ENCODE assay signal across 16 mouse cellular contexts in the genomic region with DNA sequence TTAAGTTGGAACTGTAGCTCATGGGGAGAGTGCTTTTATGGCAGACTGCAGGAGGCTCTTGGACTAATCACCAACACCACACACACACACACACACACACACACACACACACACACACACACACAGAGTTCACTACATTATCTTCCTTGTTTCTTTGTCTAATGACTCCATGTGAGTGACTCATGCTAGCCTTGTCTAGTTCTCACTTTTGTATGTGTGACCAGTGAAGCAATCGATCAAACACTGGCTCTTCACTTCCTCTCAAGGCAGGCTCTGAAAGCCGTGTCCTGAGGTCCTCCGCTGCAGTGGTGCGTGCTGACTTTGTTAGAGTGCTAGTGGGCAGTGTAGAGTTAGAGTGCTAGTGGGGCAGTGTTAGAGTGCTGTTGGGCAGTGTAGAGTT. TPM values are rescaled to one million over a fixed set of nuclear protein-coding genes. Genes with fewer than 3 reads are reported as not detected.
DNase-seq lines count a peak whose midpoint lies in the region; ATAC-seq and TF ChIP-seq lines count a peak whose summit lies in the region.
"Had no signal": no experiment of that assay in that cellular context is flagged by ENCODE, and none has a peak within 500 bp of the region (broad histone marks: within the 10 kb centered on the region; RNA-seq: fewer than 3 reads in every experiment).

No protein-coding gene starts in this region.

- TF ChIP-seq CTCF in midbrain, postnatal 0 days (IDR thresholded peaks at IDR 0.05), result no peak
- no peak for TF ChIP-seq CTCF in hindbrain, postnatal 0 days (IDR thresholded peaks at IDR 0.05; ENCODE audit: low read depth)

- DNase-seq in adrenal gland, adult 2 months, result peak; percentile 27
- no peak for DNase-seq in adrenal gland, adult 18-20 months (ENCODE audit: low spot score in 2 of 2)
- DNase-seq in spleen, postnatal 36 days (ENCODE audit: low spot score in 2 of 2), result peak; percentile 17 to 33
- DNase-seq in spleen, adult 12 weeks (ENCODE audit: low spot score), result no peak
- no peak for DNase-seq in midbrain, postnatal 0 days (ENCODE audit: low spot score)
- no peak for DNase-seq in hindbrain, postnatal 0 days (ENCODE audit: low spot score)
- DNase-seq in retina, embryonic 14.5 days (ENCODE audit: low spot score), result no peak
- DNase-seq: cerebellum, adult 2 months; gastrocnemius, adult 2 months; heart, postnatal 14 days; kidney, postnatal 10 days; layer of hippocampus, postnatal 36 days had no signal

- peak overlapping the region; percentile 42 for H3K4me3 ChIP-seq in megakaryocyte, embryonic 14.5 days (replicated peaks)
- no peak overlapping the region for H3K4me3 ChIP-seq in midbrain, postnatal 0 days (ENCODE audit: low read depth, low read length)
- no peak overlapping the region for H3K4me3 ChIP-seq in hindbrain, postnatal 0 days (ENCODE audit: low read length)
- H3K4me3 ChIP-seq: gastrocnemius, adult 2 months; midbrain, embryonic 15.5 days had no signal

- no peak for ATAC-seq in midbrain, postnatal 0 days (ENCODE audit: low FRiP score)
- ATAC-seq in hindbrain, postnatal 0 days, result no peak
- ATAC-seq: forebrain, embryonic 14.5 days; hindbrain, embryonic 16.5 days; midbrain, embryonic 15.5 days had no signal

- peaks cover 37% of the 10 kb centered on the region for H3K36me3 ChIP-seq in megakaryocyte, embryonic 14.5 days (replicated peaks; ENCODE audit: low read length)
- peaks cover 10% of the 10 kb centered on the region; the same call in 1 of the 2 replicates for H3K36me3 ChIP-seq in midbrain, postnatal 0 days (ENCODE audit: insufficient read depth, low read length)
- peaks cover 6% of the 10 kb centered on the region; the same call in 1 of the 2 replicates for H3K36me3 ChIP-seq in hindbrain, postnatal 0 days (ENCODE audit: insufficient read depth, low read length)

- H3K9me3 ChIP-seq in megakaryocyte, embryonic 14.5 days, result no peaks in the 10 kb centered on the region
- no peaks in the 10 kb centered on the region for H3K9me3 ChIP-seq in midbrain, postnatal 0 days (ENCODE audit: low read length)
- H3K9me3 ChIP-seq in hindbrain, postnatal 0 days (ENCODE audit: low read length), result no peaks in the 10 kb centered on the region
- H3K9me3 ChIP-seq: midbrain, embryonic 15.5 days had no signal

- H3K27me3 ChIP-seq in megakaryocyte, embryonic 14.5 days (replicated peaks), result no peaks in the 10 kb centered on the region
- H3K27me3 ChIP-seq in midbrain, postnatal 0 days (ENCODE audit: insufficient read depth, low read length), result no peaks in the 10 kb centered on the region
- H3K27me3 ChIP-seq in hindbrain, postnatal 0 days (ENCODE audit: insufficient read depth, low read length), result no peaks in the 10 kb centered on the region
- H3K27me3 ChIP-seq: midbrain, embryonic 15.5 days had no signal

- peaks cover 17% of the 10 kb centered on the region for H3K4me1 ChIP-seq in megakaryocyte, embryonic 14.5 days
- no peaks in the 10 kb centered on the region for H3K4me1 ChIP-seq in midbrain, postnatal 0 days (ENCODE audit: insufficient read depth, low read length)
- no peaks in the 10 kb centered on the region for H3K4me1 ChIP-seq in hindbrain, postnatal 0 days (ENCODE audit: insufficient read depth, low read length)
- H3K4me1 ChIP-seq: midbrain, embryonic 15.5 days had no signal

- 95% methylated on average over 4 of the region's 4 CpGs for WGBS in midbrain, postnatal 0 days
- 95% methylated on average over 4 of the region's 4 CpGs for WGBS in hindbrain, postnatal 0 days

- H3K4me2 ChIP-seq in midbrain, postnatal 0 days (ENCODE audit: low read depth, low read length, poor library complexity, severe bottlenecking), result no peak overlapping the region
- H3K4me2 ChIP-seq in hindbrain, postnatal 0 days (ENCODE audit: low read depth, low read length), result no peak overlapping the region
- H3K4me2 ChIP-seq: midbrain, embryonic 15.5 days had no signal

- no peak overlapping the region for H3K27ac ChIP-seq in midbrain, postnatal 0 days (ENCODE audit: low read depth, low read length)
- no peak overlapping the region for H3K27ac ChIP-seq in hindbrain, postnatal 0 days
- H3K27ac ChIP-seq: gastrocnemius, adult 2 months; midbrain, embryonic 15.5 days had no signal

- no peak overlapping the region for H3K9ac ChIP-seq in midbrain, postnatal 0 days (replicated peaks; ENCODE audit: low read length, poor library complexity, severe bottlenecking)
- no peak overlapping the region for H3K9ac ChIP-seq in hindbrain, postnatal 0 days (replicated peaks; ENCODE audit: low read length)
- H3K9ac ChIP-seq: midbrain, embryonic 15.5 days had no signal

RNA-seq across cellular contexts. Expression of a gene that starts 30.2 kb away (rescaled TPM):
- total RNA-seq in adrenal gland, adult 2 months (2021), result 10 to 100 TPM; 33.3 to 45.6 TPM
- polyA plus RNA-seq in adrenal gland, adult 2 months (2012; rRNA removed), result 34.1 and 41.4 TPM in 2 replicates
- total RNA-seq in adrenal gland, adult 18-20 months (2021), result 10 to 100 TPM; 34.7 to 40.3 TPM
- 3.0 and 9.5 TPM in 2 replicates for polyA plus RNA-seq in megakaryocyte, embryonic 14.5 days (2012; ENCODE audit: insufficient read depth, low replicate concordance)
- total RNA-seq in midbrain, postnatal 0 days (2014; rRNA removed), result 158 TPM in 2 replicates
- 113 and 121 TPM in 2 replicates for polyA plus RNA-seq in midbrain, postnatal 0 days (2015; fragmentation: Nextera tagmentation; extraction: Ambion mirVana)
- total RNA-seq in hindbrain, postnatal 0 days (2014; rRNA removed), result 155 and 175 TPM in 2 replicates
- polyA plus RNA-seq in hindbrain, postnatal 0 days (2015; fragmentation: Nextera tagmentation; extraction: Ambion mirVana), result 118 and 119 TPM in 2 replicates

Comparison
In these comparisons a context has a peak if more than half of its experiments do, and no peak if none do; other contexts are left out.
1. DNase-seq: peak in adrenal gland, adult 2 months (single experiment) and spleen, postnatal 36 days (2 of 2); none in adrenal gland, adult 18-20 months (0 of 2), spleen, adult 12 weeks (single experiment), midbrain, postnatal 0 days (single experiment), hindbrain, postnatal 0 days (single experiment) and retina, embryonic 14.5 days (single experiment).